Mouse (Mus musculus) layer of hippocampus, adult 9-11 months (tissue): ENCODE results near the gene Rtl5.

Experiments
- DNase-seq: peaks from one replicate; pipeline ENCODE4 v3.0.0; 2022

Rtl5 gene

GRCm38 (mm10) chrX:102065213-102065775, 5.8 kb downstream of the Rtl5 start:
- no peak for DNase-seq

DNA sequence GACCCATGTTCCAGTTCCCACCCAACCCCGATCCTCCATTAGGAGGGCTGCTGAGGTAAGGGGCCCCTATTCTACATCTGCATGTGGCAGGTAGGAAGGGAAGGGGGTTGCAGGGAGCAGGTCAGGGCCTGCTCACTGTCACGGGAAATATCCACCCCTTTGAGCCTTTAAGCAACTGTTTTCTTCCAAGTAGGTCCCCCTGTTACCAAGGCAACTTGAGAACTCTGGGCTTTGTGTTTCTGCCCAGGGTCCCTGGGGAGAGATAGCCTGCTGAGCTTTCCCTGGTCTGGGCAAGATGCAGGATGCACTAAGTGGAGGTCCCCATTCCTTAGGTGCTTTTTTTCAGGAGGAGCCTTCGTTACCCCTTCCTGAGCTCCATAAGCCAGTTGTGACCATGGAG, 7.0 kb downstream of the Rtl5 start:
- no peak for DNase-seq

DNA sequence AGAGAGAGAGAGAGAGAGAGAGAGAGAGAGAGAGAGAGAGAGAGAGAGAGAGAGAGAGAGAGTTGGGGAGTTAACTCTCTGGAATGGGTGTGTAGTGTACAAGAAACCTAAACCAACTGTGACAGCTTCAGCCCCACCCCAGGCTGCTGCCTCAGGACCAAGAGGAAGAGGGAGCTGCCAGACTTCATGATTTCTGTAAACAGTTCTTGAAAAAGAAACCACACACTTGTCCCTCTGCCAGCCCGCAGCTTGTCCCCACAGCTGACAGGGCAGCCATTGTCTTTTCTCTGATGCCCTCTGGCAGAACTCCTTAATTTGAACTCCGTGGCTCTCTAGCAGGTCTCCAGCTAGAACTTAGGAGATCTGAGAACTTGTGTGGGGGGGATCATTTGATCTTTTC, 10.2 kb downstream of the Rtl5 start:
- peak; percentile 31 for DNase-seq

DNA sequence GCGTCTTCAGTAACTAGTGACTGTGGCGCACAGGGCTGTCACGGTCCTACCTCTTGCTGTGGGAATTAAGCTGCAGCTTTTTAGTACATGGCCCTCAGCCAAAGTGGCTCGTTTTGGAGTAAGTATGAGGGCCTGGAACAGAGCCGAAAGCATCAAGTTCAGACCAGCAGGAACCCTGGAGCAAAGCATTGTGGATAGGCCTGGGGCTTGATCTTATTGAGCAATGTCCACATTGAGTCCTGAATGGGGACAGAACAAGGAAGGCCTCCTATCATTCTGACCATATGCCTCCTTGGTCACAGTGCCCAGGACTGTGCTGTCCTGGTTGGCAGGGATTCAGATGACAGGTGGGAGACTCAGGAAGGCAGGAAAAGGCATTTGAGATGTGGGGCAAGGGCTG, 10.9 kb downstream of the Rtl5 start:
- DNase-seq: no peak

DNA sequence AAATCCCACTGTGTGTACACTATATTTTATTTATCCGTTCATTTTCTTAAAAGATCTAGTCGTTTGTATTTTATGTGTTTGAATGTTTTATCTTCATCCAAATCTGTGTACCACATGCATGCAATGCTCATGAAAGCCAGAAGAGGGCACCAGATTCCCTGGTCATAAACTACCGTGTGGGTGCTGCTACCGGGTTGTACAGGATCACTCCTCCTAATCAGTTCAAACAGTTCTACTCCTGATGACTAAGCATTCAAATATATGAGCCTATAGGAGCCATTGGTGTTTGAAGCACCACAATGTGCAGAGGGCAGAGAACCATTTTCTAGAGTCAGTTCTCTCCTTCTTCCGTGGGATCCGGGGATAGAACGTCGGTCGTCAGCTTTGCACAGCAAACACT, 11.7 kb downstream of the Rtl5 start:
- no peak for DNase-seq

DNA sequence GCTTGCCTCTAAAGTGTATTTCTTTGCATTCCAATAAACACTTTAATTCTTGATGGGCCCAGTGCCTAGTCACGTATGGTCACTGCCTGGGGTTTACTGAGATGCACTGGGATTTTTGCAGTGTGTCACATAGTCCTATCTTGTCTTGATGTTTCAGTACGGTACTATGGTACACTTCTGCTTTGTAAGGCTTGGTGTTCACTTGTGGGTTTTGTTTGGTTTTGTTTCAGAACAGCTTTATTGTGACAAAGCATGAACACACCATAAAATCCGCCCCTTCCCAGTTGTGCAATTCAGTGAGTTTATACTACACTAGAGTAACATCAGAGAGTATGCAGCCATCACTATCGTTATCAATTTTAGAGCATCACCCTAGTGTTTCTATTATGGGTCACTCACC, 17.1 kb downstream of the Rtl5 start:
- DNase-seq: no peak

- no peak for DNase-seq
Measured at GRCm38 (mm10) chrX:102053371-102053770, 17.7 kb downstream of the Rtl5 start.

DNA sequence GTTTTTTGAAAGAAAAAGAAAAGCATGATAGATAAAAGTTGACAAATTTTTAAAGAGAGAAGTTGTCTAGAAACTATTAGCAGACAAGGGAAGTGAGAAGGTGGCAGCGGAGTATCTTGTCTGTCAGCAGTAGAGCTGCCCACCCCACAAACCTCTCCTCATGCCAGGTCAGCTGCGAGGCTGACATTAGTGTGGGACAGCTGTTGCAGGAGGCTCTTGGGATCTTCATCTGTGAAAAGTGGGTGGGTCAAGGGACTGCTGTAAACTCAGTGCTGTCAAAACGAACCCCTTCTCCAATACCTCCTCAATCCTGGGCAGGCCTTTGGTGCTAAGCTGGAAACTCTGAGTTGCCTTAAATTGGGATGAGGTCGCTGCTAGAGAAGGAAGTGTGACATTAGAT, 19.9 kb downstream of the Rtl5 start:
- DNase-seq: no peak

GRCm38 (mm10) chrX:102050552-102050951, 20.6 kb downstream of the Rtl5 start:
- no peak for DNase-seq

DNA sequence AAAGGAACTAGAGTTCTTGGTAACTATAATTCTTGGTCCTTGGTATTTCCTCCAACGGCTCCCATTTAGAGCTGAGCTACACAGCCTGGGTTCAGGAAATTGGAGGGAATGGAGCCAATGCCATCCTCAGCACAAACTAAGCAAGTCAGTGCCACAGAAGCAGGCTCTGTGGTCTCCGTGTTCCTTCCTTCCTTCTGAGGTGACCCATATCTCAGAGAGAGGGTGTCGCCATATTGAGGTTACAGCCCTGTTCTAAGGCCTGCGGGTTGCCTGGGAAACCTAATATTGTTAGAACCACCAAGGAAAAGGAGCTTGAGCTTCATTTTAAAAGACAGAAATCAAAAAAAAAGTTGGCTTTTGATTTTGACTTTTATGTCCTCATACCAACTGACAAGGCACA, 28.7 kb downstream of the Rtl5 start:
- no peak for DNase-seq

DNA sequence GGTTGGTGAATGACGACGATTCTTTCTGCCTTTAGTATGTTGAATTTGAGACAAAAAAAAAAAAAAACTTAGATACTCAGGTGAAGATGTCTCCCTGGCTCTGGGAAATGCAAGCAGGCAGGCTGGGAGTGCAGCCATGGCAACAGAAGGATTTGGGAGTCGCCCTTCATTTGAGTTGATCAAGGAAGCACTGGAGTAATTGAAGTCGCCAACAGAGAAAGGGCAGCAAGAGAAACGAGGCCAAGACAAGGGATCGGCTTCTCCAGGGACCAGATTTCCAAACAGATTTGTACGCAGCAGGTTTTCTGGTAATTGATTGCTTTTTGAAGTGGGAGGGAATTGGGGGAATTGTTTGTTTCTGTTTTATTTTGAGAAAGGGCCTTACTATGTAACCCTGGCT, 29.5 kb downstream of the Rtl5 start:
- DNase-seq: no peak

DNA sequence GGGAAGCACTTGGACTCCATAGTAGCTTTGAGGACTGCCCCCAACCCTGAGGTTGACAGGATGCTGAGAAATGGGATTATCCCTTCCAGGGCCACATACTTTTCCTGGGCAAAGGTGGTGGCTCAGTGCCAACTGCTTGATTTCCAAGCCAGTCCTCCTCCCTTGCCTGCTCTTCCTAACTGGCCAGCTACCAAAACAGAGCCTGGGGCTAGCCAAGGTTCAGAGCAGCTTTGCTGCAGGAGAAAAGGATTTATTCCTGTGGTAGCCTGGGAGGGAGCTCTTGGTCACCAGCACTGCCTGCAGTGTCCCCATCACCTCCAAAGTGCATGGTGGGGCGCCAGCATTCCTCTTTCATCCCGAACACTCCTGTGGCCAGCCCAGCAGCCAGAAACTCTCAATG, 33.6 kb downstream of the Rtl5 start:
- no peak for DNase-seq

- no peak for DNase-seq
Measured at GRCm38 (mm10) chrX:102036866-102037361, 34.2 kb downstream of the Rtl5 start.

GRCm38 (mm10) chrX:102035671-102036070, 35.4 kb downstream of the Rtl5 start:
- DNase-seq: no peak

- no peak for DNase-seq
Measured at GRCm38 (mm10) chrX:102033566-102033965, 37.5 kb downstream of the Rtl5 start.

DNA sequence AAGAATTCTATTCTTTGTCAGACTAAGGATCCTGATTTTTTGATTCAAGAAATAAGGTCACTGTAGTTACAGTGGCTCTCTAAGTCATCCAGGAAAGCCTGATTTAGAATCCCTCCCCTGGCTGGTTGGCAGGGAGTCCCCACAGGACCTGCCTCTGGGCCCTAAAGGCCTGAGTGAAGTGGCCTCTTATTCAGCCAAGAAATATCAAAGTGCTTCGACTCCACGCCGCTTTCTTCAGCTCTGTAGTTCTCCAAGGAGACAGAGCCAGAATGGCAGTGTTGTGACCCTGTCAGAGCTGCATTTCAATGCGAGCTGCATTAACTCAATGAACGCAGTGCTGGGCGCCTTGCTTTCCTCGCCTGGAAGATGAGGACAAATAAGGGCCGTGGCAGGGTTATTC, 38.7 kb downstream of the Rtl5 start:
- DNase-seq: no peak

DNA sequence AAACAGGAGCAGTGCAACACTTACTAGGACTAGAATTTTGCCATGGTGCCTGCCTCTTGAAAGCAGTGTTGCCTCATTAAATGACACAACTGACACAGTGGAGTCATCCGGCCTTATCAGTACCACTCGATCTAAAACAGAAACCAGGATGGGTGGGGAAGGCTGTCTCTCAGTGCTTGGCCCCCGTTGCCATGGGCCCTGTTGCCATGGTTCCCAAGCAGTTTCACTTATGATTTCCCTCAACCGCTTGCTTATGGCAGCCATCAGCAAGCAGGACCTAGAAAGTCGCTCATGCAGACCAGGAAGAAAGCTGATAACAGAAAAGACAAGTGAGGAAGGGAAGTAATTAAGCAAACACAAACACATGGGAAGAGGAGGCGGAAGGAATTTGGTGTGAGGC, 39.3 kb downstream of the Rtl5 start:
- DNase-seq: peak; percentile 38

DNA sequence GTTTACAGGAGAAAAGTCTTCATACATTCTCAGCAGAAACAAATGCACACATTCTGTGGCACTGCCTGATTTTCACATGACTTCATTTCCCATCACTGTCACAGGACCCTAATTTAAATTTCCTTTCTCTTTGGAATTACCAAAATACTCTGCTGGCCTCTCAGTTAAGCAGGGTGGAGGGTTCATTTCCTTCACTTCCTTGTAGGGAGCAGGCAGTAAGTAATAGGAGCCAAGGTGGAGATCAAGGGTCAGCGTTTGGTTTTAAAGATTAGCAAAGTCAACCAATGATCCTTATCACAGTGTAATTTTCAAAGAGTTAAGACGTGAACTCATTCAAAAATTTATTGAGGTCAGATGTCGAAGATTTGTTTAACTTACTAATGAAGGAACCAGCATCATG, 46.1 kb downstream of the Rtl5 start:
- DNase-seq: no peak

- no peak for DNase-seq
Measured at GRCm38 (mm10) chrX:102019471-102020240, 51.4 kb downstream of the Rtl5 start.

- DNase-seq: peak; percentile 73
Measured at GRCm38 (mm10) chrX:102018890-102019289, 52.2 kb downstream of the Rtl5 start.

DNA sequence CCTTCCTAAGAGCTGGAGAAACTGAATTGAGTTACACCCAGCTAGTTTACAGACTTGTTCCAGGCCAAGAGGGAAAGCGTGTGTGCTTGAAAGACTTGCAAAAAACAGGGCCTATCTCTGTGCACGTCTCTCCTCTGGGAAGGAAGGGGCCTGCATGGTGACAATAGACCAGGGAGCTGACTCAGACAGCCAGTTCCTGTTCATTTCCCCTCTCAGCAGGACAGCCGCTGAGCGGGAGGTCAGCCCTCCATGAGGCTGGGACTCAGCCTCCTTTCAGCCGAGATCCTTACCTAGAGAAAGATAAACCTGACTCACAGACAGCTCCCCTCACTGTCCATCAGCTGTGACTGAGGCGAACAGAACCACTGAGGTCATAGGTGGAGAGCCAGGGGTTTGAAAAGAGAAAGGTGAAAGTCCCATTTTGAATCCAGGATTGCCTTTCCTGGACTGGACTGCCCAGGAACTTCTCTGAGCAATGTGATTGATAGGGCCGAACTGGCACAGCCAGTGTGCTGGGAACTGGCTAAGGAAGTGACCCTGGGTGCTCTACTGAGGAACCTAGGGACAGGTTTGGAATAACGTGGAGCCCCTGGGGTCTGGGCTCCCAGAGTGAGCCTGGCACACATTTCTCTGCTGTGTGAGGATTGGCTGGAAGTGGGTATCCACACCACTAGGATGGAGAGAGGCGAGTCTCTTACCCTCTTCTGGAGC, 53.7 kb downstream of the Rtl5 start:
- DNase-seq: no peak
